Mouse (Mus musculus) kidney, embryonic 14.5 days (tissue): ENCODE results near the gene Igf2bp1. TPM values are rescaled to one million over a fixed set of nuclear protein-coding genes. Genes with fewer than 3 reads are reported as not detected.
"Not testable (repeated sequence)": the region's sequence is repeated elsewhere in the genome, so short reads cannot be mapped to it uniquely, and the experiment has no call there.

Experiments used
- ATAC-seq: fragments of 200-750 bp; cut with Nextera tagmentation; 2 replicates; pipeline ENCODE4 v1.8.0; 2017; ENCODE audit warnings: moderate number of reproducible peaks, mild to moderate bottlenecking, moderate TSS enrichment, moderate library complexity; ENCODE audit not compliant: low FRiP score, low TSS enrichment
- H3K27ac ChIP-seq: fragments of 300-500 bp; sonication (generic); 2 replicates; pipeline ENCODE4 v1.5.1; 2014; ENCODE audit warnings: low read depth, mild to moderate bottlenecking, low read length, moderate library complexity, mixed read lengths
- H3K27me3 ChIP-seq: fragments of 300-500 bp; sonication (generic); 2 replicates; pipeline ENCODE4 v1.6.1; 2014; ENCODE audit warnings: mild to moderate bottlenecking, low read length; ENCODE audit not compliant: control insufficient read depth, insufficient read depth
- H3K36me3 ChIP-seq: fragments of 300-500 bp; sonication (generic); 2 replicates; pipeline ENCODE4 v1.6.1; 2014; ENCODE audit warnings: low read length, mixed read lengths; ENCODE audit not compliant: control insufficient read depth, insufficient read depth
- H3K4me1 ChIP-seq: fragments of 300-500 bp; sonication (generic); 2 replicates; pipeline ENCODE4 v1.6.1; 2014; ENCODE audit warnings: low read length, mixed read lengths; ENCODE audit not compliant: control insufficient read depth, insufficient read depth
- H3K4me2 ChIP-seq: fragments of 300-500 bp; sonication (generic); replicated peaks from 2 replicates; pipeline ENCODE4 v1.6.1; 2014; ENCODE audit warnings: low read depth, mild to moderate bottlenecking, low read length
- H3K4me3 ChIP-seq: fragments of 300-500 bp; sonication (generic); 2 replicates; pipeline ENCODE4 v1.5.1; 2014; ENCODE audit warnings: mild to moderate bottlenecking, low read length
- H3K9ac ChIP-seq: fragments of 300-500 bp; sonication (generic); 2 replicates; pipeline ENCODE4 v1.6.1; 2014; ENCODE audit warnings: low read depth, mild to moderate bottlenecking, low read length, moderate library complexity
- H3K9me3 ChIP-seq: fragments of 300-500 bp; sonication (generic); 2 replicates; pipeline ENCODE4 v1.6.1; 2016; ENCODE audit warnings: low read length; ENCODE audit not compliant: control insufficient read depth
- WGBS: fragments of 180-500 bp; shearing (Covaris S2); extraction: QIAGEN DNeasy Blood & Tissue Kit; methylation state at CpG from one replicate; pipeline ENCODE4 v1.1.7; 2014; 5-methylcytosine and 5-hydroxymethylcytosine counted together
- polyA plus RNA-seq: library from polyadenylated mRNA; unstranded; fragments of >200 nt; fragmentation: Nextera tagmentation; extraction: Ambion mirVana; gene quantifications from 2 replicates; pipeline ENCODE4 v1.2.1, GENCODE M21; 2014

Igf2bp1 gene
- polyA plus RNA-seq, 1 experiment from 2014 or later = 42.1 TPM

DNA sequence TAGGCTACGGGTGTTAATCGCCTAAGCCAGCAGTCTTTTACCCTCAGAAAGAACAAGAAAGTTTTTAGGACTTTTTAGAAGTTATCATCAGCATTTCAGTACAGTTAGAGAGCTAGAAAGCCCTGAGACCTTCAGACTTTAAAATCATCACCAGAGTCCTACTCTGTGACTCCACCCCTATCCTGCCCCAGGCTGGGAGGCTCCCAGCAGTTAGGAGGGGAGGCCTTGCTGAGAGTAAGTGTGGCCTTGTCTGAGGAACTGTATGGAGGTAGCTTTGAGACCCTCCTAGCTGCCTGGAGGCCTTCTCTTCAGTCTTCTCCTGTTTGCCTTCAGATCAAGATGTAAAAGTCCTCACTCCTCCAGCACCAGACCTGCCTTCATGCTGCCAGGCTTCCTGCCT, 81.5 kb downstream of the Igf2bp1 start:
- no peaks in the 10 kb centered on the region for H3K36me3 ChIP-seq
- H3K9ac ChIP-seq = no peak overlapping the region
- WGBS = 19% methylated on average over 2 of the region's 2 CpGs
- no peak overlapping the region for H3K4me2 ChIP-seq
- H3K4me1 ChIP-seq = no peaks in the 10 kb centered on the region
- no peak overlapping the region for H3K27ac ChIP-seq
- no peak overlapping the region for H3K4me3 ChIP-seq
- H3K27me3 ChIP-seq = peaks cover 19% of the 10 kb centered on the region
- peaks cover 9% of the 10 kb centered on the region; the same call in 1 of the 2 replicates for H3K9me3 ChIP-seq
- ATAC-seq = no peak

GRCm38 (mm10) chr11:95923477-95923876, 82.3 kb downstream of the Igf2bp1 start:
- 2% methylated on average over 3 of the region's 6 CpGs for WGBS
- not testable (repeated sequence) for ATAC-seq
- peaks cover 19% of the 10 kb centered on the region for H3K27me3 ChIP-seq

GRCm38 (mm10) chr11:95921991-95922621, 83.6 kb downstream of the Igf2bp1 start:
- no peak for ATAC-seq
- Histone ChIP-seq H3K36me3 (no peaks in the 10 kb centered on the region), H3K4me3 (no peak overlapping the region), H3K9me3 (0 out of 2 replicates have a peak, but pooled peaks cover 4% of the 10 kb centered on the region), H3K27ac (no peak overlapping the region), H3K9ac (no peak overlapping the region), H3K4me1 (no peaks in the 10 kb centered on the region), H3K27me3 (peaks cover 28% of the 10 kb centered on the region), H3K4me2 (no peak overlapping the region)
- WGBS = 68% methylated on average over 12 of the region's 12 CpGs

More at GRCm38 (mm10) chr11:95923477-95923876, 82.3 kb downstream of the Igf2bp1 start:
- not testable (repeated sequence) for H3K9me3 ChIP-seq, H3K4me3 ChIP-seq, H3K27ac ChIP-seq, H3K4me1 ChIP-seq, H3K4me2 ChIP-seq, H3K36me3 ChIP-seq, H3K9ac ChIP-seq

DNA sequence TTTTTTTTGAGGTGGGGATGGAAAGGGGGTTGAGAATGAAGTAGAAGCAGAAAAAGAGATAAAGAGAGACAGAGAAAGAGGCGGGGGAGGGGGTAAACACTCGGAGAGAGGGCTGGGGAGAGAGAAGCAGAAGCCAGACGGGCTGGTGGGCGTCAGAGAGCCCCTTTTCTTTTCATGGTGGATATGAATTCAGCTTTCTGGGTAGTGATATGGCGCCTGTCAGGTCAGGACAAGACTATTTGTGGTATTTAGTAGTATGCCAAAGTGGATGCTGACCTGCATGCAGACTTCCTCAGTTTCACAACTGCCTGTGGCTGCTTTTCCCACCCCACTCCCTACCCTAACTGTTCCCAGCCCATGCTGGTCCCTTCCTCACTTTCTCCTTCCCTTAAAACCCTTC, 89.3 kb downstream of the Igf2bp1 start:
- Histone ChIP-seq H3K9me3 (no peaks in the 10 kb centered on the region), H3K36me3 (no peaks in the 10 kb centered on the region), H3K4me2 (no peak overlapping the region), H3K27ac (no peak overlapping the region), H3K9ac (no peak overlapping the region), H3K4me1 (peaks cover 12% of the 10 kb centered on the region), H3K27me3 (peaks cover 66% of the 10 kb centered on the region), H3K4me3 (no peak overlapping the region)
- 3% methylated on average over 5 of the region's 5 CpGs for WGBS
- ATAC-seq = no peak

DNA sequence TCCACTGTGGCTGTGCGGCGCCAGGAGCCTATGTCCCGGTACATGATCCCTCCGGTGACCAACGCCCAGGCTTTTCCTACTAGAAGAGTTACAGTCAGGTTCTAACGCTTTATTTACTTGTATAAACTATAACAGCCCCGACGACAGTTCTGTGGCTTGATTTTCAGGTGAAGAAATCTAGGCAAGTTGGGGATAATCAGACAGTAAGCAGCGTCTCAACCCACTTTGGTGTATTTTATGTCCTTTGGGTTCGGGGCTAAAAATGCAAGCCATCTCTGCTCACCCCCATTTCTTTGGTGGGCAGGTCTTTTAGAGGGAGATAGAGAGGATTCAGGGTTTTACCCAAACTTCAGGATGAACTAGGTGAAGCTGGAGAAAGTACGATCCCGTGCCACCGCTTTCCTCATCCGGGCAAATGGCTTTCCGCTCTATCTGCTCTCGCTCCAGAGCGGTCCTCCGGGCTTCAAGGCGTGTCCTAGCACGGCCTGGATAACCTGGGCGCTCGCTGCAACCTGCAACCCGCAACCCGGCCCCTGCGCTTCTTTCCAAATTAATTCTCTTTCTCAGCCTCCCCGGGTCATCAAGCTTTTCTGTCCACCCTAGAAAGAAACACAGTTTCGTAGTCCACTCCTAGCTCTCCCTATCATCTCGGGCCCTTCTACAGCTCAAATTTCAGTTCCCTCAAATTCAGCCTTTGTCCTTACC, 90.6 kb downstream of the Igf2bp1 start:
- Histone ChIP-seq H3K4me2 (peak overlapping the region; percentile 39), H3K27ac (no peak overlapping the region), H3K9me3 (no peaks in the 10 kb centered on the region), H3K4me3 (peak overlapping the region; percentile 26), H3K9ac (no peak overlapping the region; the same call in 1 of the 2 replicates), H3K4me1 (peaks cover 12% of the 10 kb centered on the region), H3K27me3 (peaks cover 66% of the 10 kb centered on the region), H3K36me3 (no peaks in the 10 kb centered on the region)
- ATAC-seq = no peak
- WGBS = 2% methylated on average over 28 of the region's 28 CpGs

- no peak for ATAC-seq
- WGBS = under 1% methylated on average over 31 of the region's 35 CpGs
- peak within 1 kb of the TSS; percentile 26 for H3K4me3 ChIP-seq
- H3K27ac ChIP-seq = no peak within 1 kb of the TSS
- H3K27me3 ChIP-seq = peaks cover 66% of the 10 kb centered on the region
- peak within 1 kb of the TSS; percentile 39 for H3K4me2 ChIP-seq
- H3K9ac ChIP-seq = peak within 1 kb of the TSS; percentile 4; the same call in 1 of the 2 replicates
- H3K9me3 ChIP-seq = no peaks in the 10 kb centered on the region
- H3K4me1 ChIP-seq = peaks cover 12% of the 10 kb centered on the region
- H3K36me3 ChIP-seq = no peaks in the 10 kb centered on the region
Observed at GRCm38 (mm10) chr11:95914571-95914991, 91.2 kb downstream of the Igf2bp1 start, which contains the start of gene B4galnt2. B4galnt2 (minus strand) TSS chr11:95914891.

DNA sequence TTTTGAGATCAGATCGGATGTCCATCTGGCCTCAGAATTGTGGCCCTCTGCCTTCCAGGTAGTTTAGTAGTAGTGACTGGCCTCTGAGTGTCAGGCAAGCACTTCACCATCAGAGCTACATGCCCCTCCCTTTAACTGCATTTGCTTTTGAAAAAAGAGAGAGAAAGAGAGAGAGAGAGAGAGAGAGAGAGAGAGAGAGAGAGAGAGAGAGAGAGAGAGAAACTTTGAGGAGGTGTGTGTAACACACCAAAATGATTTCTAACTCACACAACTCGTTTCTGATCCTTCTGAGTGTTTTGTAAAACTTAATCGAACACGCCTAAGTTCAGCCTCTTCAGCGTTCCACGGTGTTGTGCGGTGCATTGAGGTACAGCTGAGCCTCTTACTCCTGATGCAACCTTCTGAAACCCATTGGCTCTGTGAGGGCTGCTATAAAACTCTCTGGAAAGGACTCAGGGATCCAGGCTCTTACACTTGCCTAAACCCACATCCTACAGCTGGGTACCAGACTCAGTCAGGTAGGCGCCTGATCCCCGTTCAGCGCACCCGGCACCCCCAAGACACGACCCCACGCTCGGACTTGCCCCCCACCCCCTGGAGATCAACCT, 91.7 kb downstream of the Igf2bp1 start:
- H3K9me3 ChIP-seq = no peaks in the 10 kb centered on the region
- H3K27ac ChIP-seq = no peak overlapping the region
- 0 out of 2 replicates have a peak overlapping the region, but pooled peaks have one; percentile 4 for H3K9ac ChIP-seq
- WGBS = 3% methylated on average over 14 of the region's 14 CpGs
- peak overlapping the region; percentile 39 for H3K4me2 ChIP-seq
- no peaks in the 10 kb centered on the region for H3K36me3 ChIP-seq
- peaks cover 66% of the 10 kb centered on the region for H3K27me3 ChIP-seq
- H3K4me3 ChIP-seq = peak overlapping the region; percentile 26
- H3K4me1 ChIP-seq = peaks cover 12% of the 10 kb centered on the region
- no peak for ATAC-seq

DNA sequence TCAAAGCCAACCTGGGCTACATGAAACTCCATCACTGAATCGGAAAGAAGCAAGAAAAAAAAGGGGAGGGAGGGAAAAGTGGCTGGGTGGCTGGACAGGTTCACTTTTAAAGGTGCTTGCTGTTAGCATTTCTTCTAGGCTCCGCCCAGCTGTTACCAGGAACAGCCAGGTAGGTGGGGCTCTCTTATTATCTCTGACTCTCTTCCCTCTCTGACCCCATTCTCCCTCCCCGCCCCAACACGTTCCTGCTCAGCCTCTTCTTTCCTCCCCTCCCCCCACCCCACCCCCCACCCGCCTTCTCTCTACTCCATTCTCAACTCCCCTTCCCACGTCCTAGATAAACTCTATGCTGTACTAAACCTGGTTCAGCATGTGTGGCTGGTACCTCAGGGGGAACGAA, 94.2 kb downstream of the Igf2bp1 start:
- no peak overlapping the region for H3K4me2 ChIP-seq
- no peak overlapping the region for H3K4me3 ChIP-seq
- H3K9ac ChIP-seq = no peak overlapping the region
- peaks cover 52% of the 10 kb centered on the region for H3K27me3 ChIP-seq
- WGBS = 12% methylated on average over 7 of the region's 7 CpGs
- peaks cover 12% of the 10 kb centered on the region for H3K4me1 ChIP-seq
- ATAC-seq = no peak
- no peak overlapping the region for H3K27ac ChIP-seq
- H3K36me3 ChIP-seq = no peaks in the 10 kb centered on the region
- H3K9me3 ChIP-seq = no peaks in the 10 kb centered on the region
